Mouse (Mus musculus) brown adipose tissue, adult 24 weeks (tissue): ENCODE measurements at regions not wholly inside any gene's neighbourhood (a gene's known extent, or its start where the extent isn't known, plus 50 kb on each side); places are given as distances from the start of the nearest gene placed in this dataset.

Experiments
- H3K27ac ChIP-seq: fragments of 200-500 bp; replicated peaks from 2 replicates; pipeline ENCODE4 v1.5.1; 2012; ENCODE audit warnings: low read depth, mild to moderate bottlenecking, low read length
- H3K4me1 ChIP-seq: fragments of 200-500 bp; 2 replicates; pipeline ENCODE4 v1.6.1; 2012; ENCODE audit warnings: low read length, mixed read lengths; ENCODE audit not compliant: control insufficient read depth, insufficient read depth, insufficient read length
- H3K4me3 ChIP-seq: fragments of 200-500 bp; 2 replicates; pipeline ENCODE4 v1.5.1; 2012; ENCODE audit warnings: low read depth, mild to moderate bottlenecking, low read length, moderate library complexity; ENCODE audit not compliant: insufficient read depth

GRCm38 (mm10) chr6:71065428-71065827 is 78.8 kb downstream of the Thnsl2 start:
- H3K27ac ChIP-seq, result no peak overlapping the region
- no peaks in the 10 kb centered on the region for H3K4me1 ChIP-seq
- H3K4me3 ChIP-seq, result no peak overlapping the region

- no peaks in the 10 kb centered on the region for H3K4me1 ChIP-seq
- no peak overlapping the region for H3K27ac ChIP-seq
- no peak overlapping the region for H3K4me3 ChIP-seq
Measured at GRCm38 (mm10) chr6:71069229-71069628, 75.0 kb downstream of the Thnsl2 start.

- Histone ChIP-seq H3K4me1 (no peaks in the 10 kb centered on the region), H3K4me3 (no peak overlapping the region), H3K27ac (no peak overlapping the region)
Measured at GRCm38 (mm10) chr6:71074789-71075191, 69.4 kb downstream of the Thnsl2 start.
